Mouse (Mus musculus) embryo, embryonic 9.5 days (tissue): ENCODE results near the gene Zfp57.

Experiments used
- DNase-seq: peaks from one replicate; pipeline ENCODE4 v3.0.0-alpha.2; 2017; ENCODE audit errors: extremely low spot score

Gene Zfp57

GRCm38 (mm10) chr17:37045611-37046311 lies 44.8 kb downstream of the Zfp57 start, which contains the start of gene Gabbr1:
Gene Gabbr1, plus strand, starts transcription at chr17:37045966.
- DNase-seq, result peak; percentile 87

- DNase-seq, result peak; percentile 78
Measured at GRCm38 (mm10) chr17:37046312-37047112, 45.5 kb downstream of the Zfp57 start.

GRCm38 (mm10) chr17:37047332-37047976 lies 46.5 kb downstream of the Zfp57 start:
- DNase-seq, result no peak

DNA sequence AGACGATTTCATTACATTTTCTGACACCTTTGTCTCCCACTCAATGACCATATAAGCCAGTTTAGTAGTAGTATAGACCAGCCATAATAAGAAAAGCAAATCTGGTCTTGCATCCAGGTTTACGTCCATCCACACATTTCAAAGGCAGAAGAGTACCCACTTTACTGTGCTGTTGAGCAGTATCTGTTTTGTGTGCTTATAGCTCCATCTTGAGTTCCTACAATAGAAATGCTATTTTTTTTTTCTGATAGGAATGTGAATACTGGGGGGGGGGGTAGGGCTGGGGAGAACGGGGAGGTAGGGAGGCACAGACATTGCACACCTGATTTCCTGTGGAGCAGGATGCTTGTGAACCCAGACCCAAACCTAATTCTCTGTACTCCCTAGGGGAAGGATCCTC lies 47.0 kb downstream of the Zfp57 start:
- no peak for DNase-seq

- no peak for DNase-seq
Measured at GRCm38 (mm10) chr17:37048383-37048782, 47.4 kb downstream of the Zfp57 start.

DNA sequence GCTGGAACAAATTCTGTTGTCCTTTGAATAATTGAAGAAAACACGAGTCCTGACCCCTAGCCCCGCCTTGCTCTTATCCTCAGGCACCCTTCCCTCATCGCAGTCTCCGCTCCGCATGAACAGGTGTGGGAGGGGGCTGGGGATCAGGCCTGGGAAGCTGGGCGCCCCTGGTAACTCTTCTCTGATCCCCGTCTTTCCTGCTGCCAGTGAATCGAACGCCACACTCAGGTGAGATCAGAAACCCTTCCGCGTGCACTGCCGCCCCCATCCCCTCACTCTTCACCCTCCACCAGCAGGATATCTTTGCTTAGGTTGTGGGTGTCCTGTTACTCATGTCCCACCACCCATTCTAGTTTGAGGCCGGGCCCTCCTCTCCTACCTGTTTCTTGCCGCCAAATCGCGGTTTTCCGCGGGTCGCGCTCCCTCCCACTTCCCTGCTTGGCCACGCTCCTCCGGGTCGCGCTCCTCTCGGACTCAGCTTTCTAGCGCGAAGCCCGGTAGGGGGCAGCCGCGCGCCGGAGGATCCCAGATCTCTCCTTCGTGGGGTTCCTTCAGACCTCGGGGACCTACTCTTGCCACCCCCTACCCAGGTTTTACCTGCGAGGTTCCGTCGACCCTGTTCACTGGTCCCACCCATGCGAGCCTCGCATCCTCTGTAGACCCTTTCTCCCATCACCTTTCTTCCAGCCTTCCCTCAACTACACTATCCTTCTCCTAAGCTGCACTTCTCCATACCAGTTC lies 48.8 kb downstream of the Zfp57 start:
- DNase-seq, result peak; percentile 71

DNA sequence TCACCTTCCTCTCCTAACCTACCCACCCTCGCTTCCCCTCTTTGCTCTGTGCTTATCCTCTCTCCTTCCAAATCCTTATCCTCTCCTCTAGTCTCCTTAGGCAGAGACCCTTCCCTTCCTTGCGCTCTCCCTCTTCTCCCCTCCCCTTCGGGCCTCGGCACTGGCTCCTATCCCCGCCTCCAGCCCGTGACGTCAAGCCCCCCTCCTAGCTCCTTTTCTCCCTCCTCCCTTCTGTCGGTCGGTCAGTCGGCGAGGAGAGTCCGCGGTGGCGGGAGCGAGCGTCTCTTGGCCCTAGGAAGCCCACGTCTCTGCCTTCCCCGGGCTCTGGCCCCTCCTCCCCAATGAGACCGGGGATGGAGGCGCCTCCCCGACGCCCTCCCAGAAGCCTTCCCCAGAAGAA lies 49.4 kb downstream of the Zfp57 start:
- peak; percentile 93 for DNase-seq

DNA sequence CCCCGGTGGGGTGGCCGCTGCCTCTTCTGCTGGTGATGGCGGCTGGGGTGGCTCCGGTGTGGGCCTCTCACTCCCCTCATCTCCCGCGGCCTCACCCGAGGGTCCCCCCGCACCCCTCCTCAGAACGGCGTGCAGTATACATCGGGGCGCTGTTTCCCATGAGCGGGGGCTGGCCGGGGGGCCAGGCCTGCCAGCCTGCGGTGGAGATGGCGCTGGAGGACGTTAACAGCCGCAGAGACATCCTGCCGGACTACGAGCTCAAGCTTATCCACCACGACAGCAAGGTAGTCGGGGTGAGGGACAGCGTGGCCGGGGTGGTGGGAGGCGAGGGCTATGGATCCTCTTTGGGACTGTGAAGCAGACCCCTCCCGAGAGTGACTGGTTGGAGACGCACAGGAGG lies 49.9 kb downstream of the Zfp57 start:
- DNase-seq, result peak; percentile 46

GRCm38 (mm10) chr17:37051745-37052144 lies 50.8 kb downstream of the Zfp57 start:
- DNase-seq, result no peak

DNA sequence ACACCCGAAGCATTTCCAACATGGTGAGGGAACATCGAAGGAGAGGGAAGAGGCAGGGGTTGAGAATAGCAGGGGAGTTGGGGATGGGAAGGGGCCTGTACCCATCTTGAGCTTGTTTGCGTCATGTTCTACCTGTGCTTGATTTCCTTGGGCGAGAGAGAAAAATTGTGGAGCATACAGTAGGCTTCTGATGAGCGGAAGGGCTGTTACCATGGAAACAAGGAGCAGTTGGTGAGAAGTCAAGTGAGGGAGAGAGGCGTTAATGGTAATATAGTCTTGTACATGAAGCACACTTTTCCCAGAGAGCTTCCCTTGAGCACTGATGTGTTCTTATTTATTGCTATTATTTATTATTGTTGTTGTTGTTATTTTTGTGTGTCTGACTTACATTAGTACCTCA lies 56.0 kb downstream of the Zfp57 start:
- DNase-seq, result no peak
